Mouse (Mus musculus) small intestine, adult 2 months (tissue): Measurements from ENCODE around the gene Musk. TPM values are rescaled to one million over a fixed set of nuclear protein-coding genes. Genes with fewer than 3 reads are reported as not detected.

Source experiments
- H3K27ac ChIP-seq: fragments of 200-500 bp; 2 replicates; pipeline ENCODE4 v1.5.1; 2012; ENCODE audit warnings: low read depth, low read length, control low read depth, inconsistent platforms; ENCODE audit not compliant: insufficient read depth
- H3K27me3 ChIP-seq: fragments of 200-500 bp; 2 replicates; pipeline ENCODE4 v1.6.1; 2012; ENCODE audit warnings: mild to moderate bottlenecking, moderate library complexity, low read length, inconsistent platforms; ENCODE audit not compliant: control insufficient read depth, insufficient read depth
- H3K36me3 ChIP-seq: fragments of 200-500 bp; 2 replicates; pipeline ENCODE4 v1.6.1; 2012; ENCODE audit warnings: mild to moderate bottlenecking, low read length, control low read depth, inconsistent platforms; ENCODE audit not compliant: control insufficient read depth, insufficient read depth
- H3K4me1 ChIP-seq: fragments of 200-500 bp; 2 replicates; pipeline ENCODE4 v1.6.1; 2012; ENCODE audit warnings: low read length, inconsistent platforms, mixed read lengths; ENCODE audit not compliant: control insufficient read depth, insufficient read depth, insufficient read length
- H3K4me3 ChIP-seq: fragments of 200-500 bp; 2 replicates; pipeline ENCODE4 v1.5.1; 2012; ENCODE audit warnings: low read depth, mild to moderate bottlenecking, control low read depth, inconsistent platforms, low read length, moderate library complexity
- CTCF ChIP-seq: fragments of 200-500 bp; IDR thresholded peaks from 2 replicates; pipeline ENCODE4 v1.5.1; 2012; ENCODE audit warnings: low read depth, mild to moderate bottlenecking, control low read depth, inconsistent platforms, low read length, moderate library complexity, mixed read lengths; ENCODE audit not compliant: insufficient replicate concordance, insufficient read length; ENCODE audit errors: extremely low read depth
- POLR2A ChIP-seq: fragments of 200-500 bp; IDR thresholded peaks from 2 replicates; pipeline ENCODE4 v1.6.1; 2012; ENCODE audit warnings: low read depth, mild to moderate bottlenecking, control low read depth, inconsistent platforms, low read length, moderate library complexity
- WGBS: fragments of 180-500 bp; shearing (Covaris S2); methylation state at CpG from one replicate; pipeline ENCODE4 v1.1.7; 2018; 5-methylcytosine and 5-hydroxymethylcytosine counted together
- polyA plus RNA-seq: library from polyadenylated mRNA; depleted of rRNA; stranded (reverse); fragments of >200 nt; gene quantifications from 2 replicates; pipeline ENCODE4 v1.2.3, GENCODE M21; 2012; rRNA removed

Musk gene
- polyA plus RNA-seq, 1 experiment, result 0.39 TPM

- TF ChIP-seq POLR2A (no peak), CTCF (no peak)
- 70% methylated on average over 4 of the region's 4 CpGs for WGBS
- Histone ChIP-seq H3K36me3 (no peaks in the 10 kb centered on the region), H3K4me1 (no peaks in the 10 kb centered on the region), H3K4me3 (no peak overlapping the region), H3K27me3 (no peaks in the 10 kb centered on the region), H3K27ac (no peak overlapping the region)
These were observed 116.3 kb downstream of the Musk start for GRCm38 (mm10) chr4:58401973-58402501.

- Histone ChIP-seq H3K36me3 (no peaks in the 10 kb centered on the region), H3K4me3 (no peak overlapping the region), H3K27me3 (no peaks in the 10 kb centered on the region), H3K27ac (no peak overlapping the region), H3K4me1 (no peaks in the 10 kb centered on the region)
- WGBS, result 75% methylated on average over 13 of the region's 13 CpGs
- TF ChIP-seq POLR2A (no peak), CTCF (no peak)
These were observed 127.7 kb downstream of the Musk start for GRCm38 (mm10) chr4:58413188-58414185.

- TF ChIP-seq CTCF (peak; percentile 29; the same call in 1 of the 2 replicates), POLR2A (no peak)
- H3K27ac ChIP-seq, result no peak overlapping the region
- 91% methylated on average over 3 of the region's 3 CpGs for WGBS
These were observed 129.8 kb downstream of the Musk start for GRCm38 (mm10) chr4:58415537-58415936.

GRCm38 (mm10) chr4:58417319-58417718 is 131.6 kb downstream of the Musk start:
- H3K4me1 ChIP-seq, result no peaks in the 10 kb centered on the region
- H3K4me3 ChIP-seq, result no peak overlapping the region
- no peak overlapping the region for H3K27ac ChIP-seq
- WGBS, result 65% methylated on average over 4 of the region's 4 CpGs
- TF ChIP-seq POLR2A (no peak), CTCF (no peak)
- no peaks in the 10 kb centered on the region for H3K27me3 ChIP-seq
- H3K36me3 ChIP-seq, result no peaks in the 10 kb centered on the region

More at GRCm38 (mm10) chr4:58415537-58415936, 129.8 kb downstream of the Musk start:
- H3K4me3 ChIP-seq, result no peak overlapping the region
- no peaks in the 10 kb centered on the region for H3K4me1 ChIP-seq
- no peaks in the 10 kb centered on the region for H3K27me3 ChIP-seq
- no peaks in the 10 kb centered on the region for H3K36me3 ChIP-seq

GRCm38 (mm10) chr4:58419225-58419624 is 133.5 kb downstream of the Musk start:
- no peak overlapping the region for H3K4me3 ChIP-seq
- no peaks in the 10 kb centered on the region for H3K27me3 ChIP-seq
- H3K27ac ChIP-seq, result no peak overlapping the region
- H3K4me1 ChIP-seq, result peaks cover 3% of the 10 kb centered on the region; the same call in 1 of the 2 replicates
- TF ChIP-seq POLR2A (no peak), CTCF (peak; percentile 47; the same call in 1 of the 2 replicates)
- 12% methylated on average over 5 of the region's 5 CpGs for WGBS
- H3K36me3 ChIP-seq, result no peaks in the 10 kb centered on the region

- Histone ChIP-seq H3K27ac (no peak overlapping the region), H3K4me3 (no peak overlapping the region), H3K27me3 (no peaks in the 10 kb centered on the region), H3K4me1 (peaks cover 3% of the 10 kb centered on the region; the same call in 1 of the 2 replicates), H3K36me3 (no peaks in the 10 kb centered on the region)
- WGBS, result 45% methylated on average over 9 of the region's 9 CpGs
- TF ChIP-seq POLR2A (no peak), CTCF (no peak)
These were observed 137.6 kb downstream of the Musk start for GRCm38 (mm10) chr4:58423276-58423930.

Other genes with a start within 250 kb of the Musk start
- gene Svep1, start 79.1 kb upstream of the Musk start, polyA plus RNA-seq, result 1.4 and 2.7 TPM in 2 replicates